Mouse (Mus musculus): Measurements from ENCODE around the gene Vmn2r57. TPM values are rescaled to one million over a fixed set of nuclear protein-coding genes. Genes with fewer than 3 reads are reported as not detected.
"Not testable (repeated sequence)": the region's sequence is repeated elsewhere in the genome, so short reads cannot be mapped to it uniquely, and the experiment has no call there.

The Vmn2r57 gene
- 0.19 TPM for polyA plus RNA-seq (2021)

DNA sequence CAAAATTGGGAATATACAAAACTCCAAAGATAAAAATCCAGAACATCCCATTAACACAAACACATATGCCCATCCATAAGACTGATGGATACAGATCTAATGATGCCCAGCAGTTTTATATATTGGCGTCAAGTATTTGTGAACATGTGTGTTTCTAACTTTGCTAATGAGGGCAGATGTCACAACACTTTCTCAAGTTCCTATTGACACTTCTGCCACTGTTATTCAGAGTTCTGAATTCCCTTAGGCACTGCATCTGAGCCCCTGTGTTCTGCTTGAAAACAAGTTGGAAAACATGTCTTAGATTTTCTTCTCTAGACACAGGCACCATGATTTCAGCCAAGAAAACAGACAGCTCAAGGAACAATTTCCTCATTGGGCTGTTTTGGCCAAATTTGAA lies at the start of gene Vmn2r57:
TSS of gene Vmn2r57 (minus strand) at position 101 of the 400 bp plus-strand sequence.
- not testable (repeated sequence) for ATAC-seq; DNase-seq (ENCODE audit: low read depth, low spot score)

DNA sequence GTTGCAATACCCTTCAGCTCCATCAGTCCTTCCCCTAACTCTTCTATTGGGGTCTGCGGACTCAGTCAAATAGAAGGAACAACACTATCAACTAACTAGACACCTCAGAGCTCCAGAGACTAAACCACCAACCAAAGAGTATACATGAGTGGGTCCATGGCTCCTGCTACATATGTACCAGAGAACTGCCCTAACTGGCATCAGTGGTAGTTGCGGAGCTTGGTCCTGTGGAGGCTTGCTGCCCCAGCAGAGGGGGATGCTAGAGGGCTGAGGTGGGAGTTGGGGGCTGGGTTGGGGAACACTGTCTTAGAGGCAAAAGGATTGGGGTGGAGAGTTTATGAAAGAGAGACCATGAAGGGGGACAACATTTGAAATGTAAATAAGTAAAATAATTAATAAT lies 49.4 kb upstream of the Vmn2r57 start:
- CTCF ChIA-PET = no interaction called here
- no peak for ATAC-seq
- POLR2A ChIA-PET = no interaction called here

More for the DNA sequence above, at the start of gene Vmn2r57:
- POLR2A ChIA-PET; H3K27me3 ChIP-seq; CTCF ChIA-PET; in situ Hi-C loops (cut with MboI; ENCODE audit: low pct_unique_long_range_greater_than_20kb): not testable (repeated sequence)

DNA sequence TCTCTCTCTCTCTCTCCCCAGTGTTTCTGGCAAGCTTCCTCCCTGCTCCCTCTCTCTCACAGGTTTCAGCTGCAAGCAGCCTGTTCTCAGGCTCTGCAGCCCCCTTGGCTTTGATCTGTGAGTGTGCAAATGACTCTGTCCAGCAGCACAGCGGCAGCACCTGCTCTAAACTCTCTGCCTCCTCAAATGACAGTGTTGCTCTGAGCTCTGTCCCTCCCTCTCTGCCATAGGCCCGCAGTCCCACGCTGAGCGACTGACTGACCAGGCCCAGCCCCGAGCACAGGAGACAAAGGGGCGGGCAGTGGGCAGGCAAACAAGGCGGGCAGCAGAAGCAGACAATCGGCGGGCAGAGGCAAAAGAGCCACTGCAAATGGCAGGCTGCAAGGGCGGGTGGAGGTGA lies 3.4 kb upstream of the Vmn2r57 start:
- in situ Hi-C loops (cut with MboI; ENCODE audit: low pct_unique_long_range_greater_than_20kb) = no loop called here
- ChIA-PET CTCF (no interaction called here), POLR2A (interaction anchor here (0.7 kb wide), 1 partner anchor 48 kb away, joined by 4 read pairs; the partner anchor contains the start of gene AW146154)
- no peak for ATAC-seq
- peaks cover 4% of the 10 kb centered on the region for H3K27me3 ChIP-seq
- no peak for DNase-seq (ENCODE audit: low read depth, low spot score)
- no peak for TF ChIP-seq CTCF (IDR thresholded peaks at IDR 0.05)

More for the DNA sequence above, 49.4 kb upstream of the Vmn2r57 start:
- in situ Hi-C loops (cut with MboI; ENCODE audit: low pct_unique_long_range_greater_than_20kb) = loop anchor here (5.0 kb wide), 1 partner anchor 134 kb away; the partner anchor contains the start of gene Zfp788
- DNase-seq (ENCODE audit: low read depth, low spot score) = no peak
- H3K27me3 ChIP-seq = no peaks in the 10 kb centered on the region
- TF ChIP-seq CTCF (IDR thresholded peaks at IDR 0.05) = no peak

- ATAC-seq (no peak), DNase-seq (ENCODE audit: low read depth, low spot score) (no peak)
- CTCF ChIA-PET = no interaction called here
- TF ChIP-seq CTCF (IDR thresholded peaks at IDR 0.05) = no peak
- POLR2A ChIA-PET = no interaction called here
- in situ Hi-C loops (cut with MboI; ENCODE audit: low pct_unique_long_range_greater_than_20kb) = no loop called here
- H3K27me3 ChIP-seq = peaks cover 3% of the 10 kb centered on the region
Observed at GRCm38 (mm10) chr7:41394130-41394529, 54.4 kb downstream of the Vmn2r57 start.

- CTCF ChIA-PET = no interaction called here
- TF ChIP-seq CTCF (IDR thresholded peaks at IDR 0.05) = no peak
- POLR2A ChIA-PET = no interaction called here
- ATAC-seq = peak; percentile 100
- peaks cover 3% of the 10 kb centered on the region for H3K27me3 ChIP-seq
- DNase-seq (ENCODE audit: low read depth, low spot score) = peak; percentile 80
- in situ Hi-C loops (cut with MboI; ENCODE audit: low pct_unique_long_range_greater_than_20kb) = no loop called here
Observed at GRCm38 (mm10) chr7:41393048-41393971, 55.2 kb downstream of the Vmn2r57 start, which contains the start of gene AI987944. AI987944 (minus strand) TSS chr7:41393379.

Other genes starting within 250 kb of the Vmn2r57 start
- 18.3 TPM for gene AI987944, start 55.3 kb downstream of the Vmn2r57 start, polyA plus RNA-seq (2021)
- 0.05 TPM for gene Gm20449, start 50.7 kb upstream of the Vmn2r57 start, polyA plus RNA-seq (2021)
- 7.2 TPM for gene AW146154, start 51.2 kb upstream of the Vmn2r57 start, polyA plus RNA-seq (2021)
- gene Gm6871, start 125.0 kb upstream of the Vmn2r57 start, polyA plus RNA-seq (2021) = not detected
- 6.8 TPM for gene 2610021A01Rik, start 150.5 kb upstream of the Vmn2r57 start, polyA plus RNA-seq (2021)
- 12.3 TPM for gene Zfp788, start 184.5 kb upstream of the Vmn2r57 start, polyA plus RNA-seq (2021)